Mouse (Mus musculus) lung, embryonic 14.5 days (tissue): ENCODE measurements around the gene Npm1. TPM values are rescaled to one million over a fixed set of nuclear protein-coding genes. Genes with fewer than 3 reads are reported as not detected.

Experiments used
- ATAC-seq: fragments of 200-750 bp; cut with Nextera tagmentation; 2 replicates; pipeline ENCODE4 v1.8.0; 2017; ENCODE audit warnings: mild to moderate bottlenecking, moderate TSS enrichment, moderate library complexity; ENCODE audit not compliant: insufficient read depth
- DNase-seq: peaks from one replicate; pipeline ENCODE4 v3.0.0-alpha.2; 2015
- H3K27ac ChIP-seq: fragments of 300-500 bp; sonication (generic); 2 replicates; pipeline ENCODE4 v1.5.1; 2014; ENCODE audit warnings: low read depth, mild to moderate bottlenecking, moderate library complexity
- H3K27me3 ChIP-seq: fragments of 300-500 bp; sonication (generic); 2 replicates; pipeline ENCODE4 v1.6.1; 2014; ENCODE audit warnings: low read length, control low read depth; ENCODE audit not compliant: insufficient read depth
- H3K36me3 ChIP-seq: fragments of 300-500 bp; sonication (generic); 2 replicates; pipeline ENCODE4 v1.6.1; 2014; ENCODE audit warnings: control low read depth; ENCODE audit not compliant: insufficient read depth
- H3K4me1 ChIP-seq: fragments of 300-500 bp; sonication (generic); 2 replicates; pipeline ENCODE4 v1.6.1; 2014; ENCODE audit warnings: antibody characterized with exemption, control low read depth; ENCODE audit not compliant: insufficient read depth
- H3K4me2 ChIP-seq: fragments of 300-500 bp; sonication (generic); 2 replicates; pipeline ENCODE4 v1.6.1; 2014; ENCODE audit warnings: mild to moderate bottlenecking
- H3K4me3 ChIP-seq: fragments of 300-500 bp; sonication (generic); 2 replicates; pipeline ENCODE4 v1.5.1; 2014; ENCODE audit warnings: low read depth, low read length
- H3K9ac ChIP-seq: fragments of 300-500 bp; sonication (generic); 2 replicates; pipeline ENCODE4 v1.6.1; 2014
- H3K9me3 ChIP-seq: fragments of 300-500 bp; sonication (generic); 2 replicates; pipeline ENCODE4 v1.6.1; 2016; ENCODE audit warnings: low read depth, low read length, control low read depth
- CTCF ChIP-seq: IDR thresholded peaks from 2 replicates; pipeline ENCODE4 v1.5.1; 2016; ENCODE audit warnings: antibody characterized with exemption, low read depth
- WGBS: fragments of 180-500 bp; shearing (Covaris S2); extraction: QIAGEN DNeasy Blood & Tissue Kit; methylation state at CpG from one replicate; pipeline ENCODE4 v1.1.7; 2014; 5-methylcytosine and 5-hydroxymethylcytosine counted together
- polyA plus RNA-seq: library from polyadenylated mRNA; unstranded; fragments of >200 nt; fragmentation: Nextera tagmentation; extraction: Ambion mirVana; gene quantifications from 2 replicates; pipeline ENCODE4 v1.2.1, GENCODE M21; 2014

Gene Npm1
- polyA plus RNA-seq, 1 experiment from 2014 or later: 1,313 TPM

GRCm38 (mm10) chr11:33112407-33112806, 50.6 kb downstream of the Npm1 start:
- ATAC-seq (no peak), DNase-seq (no peak)
- Histone ChIP-seq H3K27me3 (no peaks in the 10 kb centered on the region), H3K36me3 (no peaks in the 10 kb centered on the region), H3K4me1 (no peaks in the 10 kb centered on the region), H3K4me2 (no peak overlapping the region), H3K4me3 (no peak overlapping the region), H3K9ac (no peak overlapping the region), H3K27ac (no peak overlapping the region), H3K9me3 (no peaks in the 10 kb centered on the region)
- 15% methylated on average over 1 of the region's 1 CpGs for WGBS
- TF ChIP-seq CTCF: peak; percentile 19; the same call in 1 of the 2 replicates

GRCm38 (mm10) chr11:33110111-33110510, 52.9 kb downstream of the Npm1 start:
- Histone ChIP-seq H3K4me1 (no peaks in the 10 kb centered on the region), H3K9ac (no peak overlapping the region), H3K4me3 (no peak overlapping the region), H3K36me3 (no peaks in the 10 kb centered on the region), H3K27me3 (no peaks in the 10 kb centered on the region), H3K27ac (no peak overlapping the region), H3K4me2 (no peak overlapping the region), H3K9me3 (no peaks in the 10 kb centered on the region)
- no peak for TF ChIP-seq CTCF
- DNase-seq (no peak), ATAC-seq (no peak)
- 67% methylated on average over 2 of the region's 2 CpGs for WGBS

- H3K27ac ChIP-seq: no peak overlapping the region
- TF ChIP-seq CTCF: no peak
- H3K36me3 ChIP-seq: no peaks in the 10 kb centered on the region
- H3K9ac ChIP-seq: no peak overlapping the region
- H3K27me3 ChIP-seq: no peaks in the 10 kb centered on the region
- 42% methylated on average over 3 of the region's 3 CpGs for WGBS
- H3K9me3 ChIP-seq: no peaks in the 10 kb centered on the region
- no peak overlapping the region for H3K4me3 ChIP-seq
- DNase-seq (no peak), ATAC-seq (no peak)
- H3K4me2 ChIP-seq: no peak overlapping the region
- 0 out of 2 replicates have a peak, but pooled peaks cover 4% of the 10 kb centered on the region for H3K4me1 ChIP-seq
Observed at GRCm38 (mm10) chr11:33107540-33107939, 55.5 kb downstream of the Npm1 start.

GRCm38 (mm10) chr11:33104911-33105316, 58.1 kb downstream of the Npm1 start:
- no peaks in the 10 kb centered on the region for H3K36me3 ChIP-seq
- TF ChIP-seq CTCF: no peak
- H3K9me3 ChIP-seq: no peaks in the 10 kb centered on the region
- no peaks in the 10 kb centered on the region for H3K27me3 ChIP-seq
- peak; percentile 78 for DNase-seq
- H3K4me3 ChIP-seq: no peak overlapping the region
- H3K4me2 ChIP-seq: no peak overlapping the region
- WGBS: 31% methylated on average over 8 of the region's 8 CpGs
- no peak overlapping the region for H3K9ac ChIP-seq
- ATAC-seq: peak; percentile 82
- H3K4me1 ChIP-seq: 0 out of 2 replicates have a peak, but pooled peaks cover 4% of the 10 kb centered on the region
- no peak overlapping the region for H3K27ac ChIP-seq

- Histone ChIP-seq H3K4me3 (no peak overlapping the region), H3K36me3 (no peaks in the 10 kb centered on the region), H3K27me3 (no peaks in the 10 kb centered on the region), H3K4me2 (no peak overlapping the region), H3K4me1 (0 out of 2 replicates have a peak, but pooled peaks cover 4% of the 10 kb centered on the region), H3K9me3 (no peaks in the 10 kb centered on the region), H3K9ac (no peak overlapping the region), H3K27ac (no peak overlapping the region)
- WGBS: 75% methylated on average over 13 of the region's 13 CpGs
- no peak for ATAC-seq
- DNase-seq: peak; percentile 26
- TF ChIP-seq CTCF: no peak
Observed at GRCm38 (mm10) chr11:33103291-33103943, 59.6 kb downstream of the Npm1 start.

Other genes with a start within 250 kb of the Npm1 start
- 10.8 and 10.9 TPM in 2 replicates for gene Fgf18, start 15.8 kb downstream of the Npm1 start, polyA plus RNA-seq
- gene Tlx3, start 40.4 kb upstream of the Npm1 start, polyA plus RNA-seq: not detected in 2 replicates
- not detected in 2 replicates for gene Gm12117, start 113.5 kb upstream of the Npm1 start, polyA plus RNA-seq